In genomic region chr2:22755561-22755960, GRCm38 (mm10) we compare ENCODE assay signal across 15 mouse cellular contexts. TPM values are rescaled to one million over a fixed set of nuclear protein-coding genes. Genes with fewer than 3 reads are reported as not detected.
DNase-seq lines count a peak whose midpoint lies in the region; ATAC-seq and TF ChIP-seq lines count a peak whose summit lies in the region.
"Had no signal": no experiment of that assay in that cellular context is flagged by ENCODE, and none has a peak within 500 bp of the region (broad histone marks: within the 10 kb centered on the region; RNA-seq: fewer than 3 reads in every experiment).

No protein-coding gene starts in this region.

- peak; percentile 56 for ATAC-seq in embryonic facial prominence, embryonic 12.5 days (ENCODE audit: insufficient number of reproducible peaks, insufficient read depth, low FRiP score, low TSS enrichment)
- ATAC-seq in midbrain, embryonic 11.5 days (ENCODE audit: low FRiP score): peak; percentile 46; the same call in 1 of the 2 replicates
- peak; percentile 95 for ATAC-seq in liver, embryonic 11.5 days (replicated peaks; ENCODE audit: low FRiP score)
- ATAC-seq in midbrain, postnatal 0 days (ENCODE audit: low FRiP score): peak; percentile 13; the same call in 1 of the 2 replicates
- no peak for ATAC-seq in lung, postnatal 0 days

- H3K9me3 ChIP-seq in embryonic facial prominence, embryonic 12.5 days: no peaks in the 10 kb centered on the region
- no peaks in the 10 kb centered on the region for H3K9me3 ChIP-seq in embryonic facial prominence, embryonic 10.5 days
- no peaks in the 10 kb centered on the region for H3K9me3 ChIP-seq in midbrain, embryonic 11.5 days (ENCODE audit: control insufficient read depth, low read length)
- H3K9me3 ChIP-seq in midbrain, embryonic 10.5 days (replicated peaks): no peaks in the 10 kb centered on the region
- no peaks in the 10 kb centered on the region for H3K9me3 ChIP-seq in liver, embryonic 11.5 days (ENCODE audit: control insufficient read depth, low read length)
- no peaks in the 10 kb centered on the region for H3K9me3 ChIP-seq in midbrain, postnatal 0 days (ENCODE audit: low read length)
- H3K9me3 ChIP-seq in lung, postnatal 0 days (ENCODE audit: low read length): no peaks in the 10 kb centered on the region
- H3K9me3 ChIP-seq: megakaryocyte, embryonic 14.5 days had no signal

- TF ChIP-seq EP300 in lung, postnatal 0 days (IDR thresholded peaks at IDR 0.05): no peak

- no peaks in the 10 kb centered on the region for H3K4me1 ChIP-seq in embryonic facial prominence, embryonic 12.5 days
- H3K4me1 ChIP-seq in embryonic facial prominence, embryonic 10.5 days: no peaks in the 10 kb centered on the region
- no peaks in the 10 kb centered on the region for H3K4me1 ChIP-seq in midbrain, embryonic 11.5 days (ENCODE audit: control insufficient read depth, insufficient read depth, low read length)
- no peaks in the 10 kb centered on the region for H3K4me1 ChIP-seq in midbrain, embryonic 10.5 days
- no peaks in the 10 kb centered on the region for H3K4me1 ChIP-seq in liver, embryonic 11.5 days (replicated peaks; ENCODE audit: control insufficient read depth, insufficient read depth, low read length)
- no peaks in the 10 kb centered on the region for H3K4me1 ChIP-seq in midbrain, postnatal 0 days (ENCODE audit: insufficient read depth, low read length)
- H3K4me1 ChIP-seq in lung, postnatal 0 days (ENCODE audit: insufficient read depth, low read depth, low read length): no peaks in the 10 kb centered on the region

- H3K27ac ChIP-seq in embryonic facial prominence, embryonic 12.5 days: no peak overlapping the region
- H3K27ac ChIP-seq in embryonic facial prominence, embryonic 10.5 days (replicated peaks): no peak overlapping the region
- H3K27ac ChIP-seq in midbrain, embryonic 11.5 days (ENCODE audit: low read depth, low read length): no peak overlapping the region
- no peak overlapping the region for H3K27ac ChIP-seq in midbrain, embryonic 10.5 days (replicated peaks)
- H3K27ac ChIP-seq in liver, embryonic 11.5 days (ENCODE audit: low read depth, low read length): no peak overlapping the region
- no peak overlapping the region for H3K27ac ChIP-seq in midbrain, postnatal 0 days (ENCODE audit: low read depth, low read length)
- H3K27ac ChIP-seq in lung, postnatal 0 days (ENCODE audit: low read length): no peak overlapping the region

- H3K4me2 ChIP-seq in embryonic facial prominence, embryonic 12.5 days (replicated peaks): no peak overlapping the region
- H3K4me2 ChIP-seq in midbrain, embryonic 11.5 days: no peak overlapping the region
- H3K4me2 ChIP-seq in liver, embryonic 11.5 days: no peak overlapping the region
- H3K4me2 ChIP-seq in midbrain, postnatal 0 days (ENCODE audit: low read depth, low read length, poor library complexity, severe bottlenecking): no peak overlapping the region
- no peak overlapping the region for H3K4me2 ChIP-seq in lung, postnatal 0 days (replicated peaks; ENCODE audit: low read depth, low read length)

- no peaks in the 10 kb centered on the region for H3K27me3 ChIP-seq in embryonic facial prominence, embryonic 12.5 days
- H3K27me3 ChIP-seq in embryonic facial prominence, embryonic 10.5 days (replicated peaks; ENCODE audit: low read depth, poor library complexity, severe bottlenecking): no peaks in the 10 kb centered on the region
- H3K27me3 ChIP-seq in midbrain, embryonic 11.5 days (ENCODE audit: control insufficient read depth, insufficient read depth, low read length): no peaks in the 10 kb centered on the region
- H3K27me3 ChIP-seq in midbrain, embryonic 10.5 days (ENCODE audit: low read depth, poor library complexity, severe bottlenecking): no peaks in the 10 kb centered on the region
- no peaks in the 10 kb centered on the region for H3K27me3 ChIP-seq in liver, embryonic 11.5 days (replicated peaks; ENCODE audit: control insufficient read depth, insufficient read depth, low read length)
- no peaks in the 10 kb centered on the region for H3K27me3 ChIP-seq in midbrain, postnatal 0 days (ENCODE audit: insufficient read depth, low read length)
- no peaks in the 10 kb centered on the region for H3K27me3 ChIP-seq in lung, postnatal 0 days (replicated peaks; ENCODE audit: insufficient read depth, low read length)
- H3K27me3 ChIP-seq: CH12.LX; megakaryocyte, embryonic 14.5 days had no signal

- H3K9ac ChIP-seq in embryonic facial prominence, embryonic 12.5 days: no peak overlapping the region
- no peak overlapping the region for H3K9ac ChIP-seq in midbrain, embryonic 11.5 days (ENCODE audit: low read length)
- H3K9ac ChIP-seq in liver, embryonic 11.5 days (ENCODE audit: low read depth, low read length): no peak overlapping the region
- no peak overlapping the region for H3K9ac ChIP-seq in midbrain, postnatal 0 days (replicated peaks; ENCODE audit: low read length, poor library complexity, severe bottlenecking)
- no peak overlapping the region for H3K9ac ChIP-seq in lung, postnatal 0 days (replicated peaks; ENCODE audit: low read depth)

- 82% methylated on average over 6 of the region's 6 CpGs for WGBS in embryonic facial prominence, embryonic 12.5 days
- 87% methylated on average over 6 of the region's 6 CpGs for WGBS in embryonic facial prominence, embryonic 10.5 days
- 79% methylated on average over 6 of the region's 6 CpGs for WGBS in midbrain, embryonic 11.5 days
- WGBS in midbrain, embryonic 10.5 days: 84% methylated on average over 6 of the region's 6 CpGs
- WGBS in liver, embryonic 11.5 days: 66% methylated on average over 6 of the region's 6 CpGs
- WGBS in midbrain, postnatal 0 days: 88% methylated on average over 6 of the region's 6 CpGs
- 72% methylated on average over 6 of the region's 6 CpGs for WGBS in lung, postnatal 0 days

- no peak for TF ChIP-seq CTCF in midbrain, postnatal 0 days (IDR thresholded peaks at IDR 0.05)
- TF ChIP-seq CTCF in lung, postnatal 0 days (IDR thresholded peaks at IDR 0.05): no peak

- H3K4me3 ChIP-seq in embryonic facial prominence, embryonic 12.5 days: no peak overlapping the region
- no peak overlapping the region for H3K4me3 ChIP-seq in embryonic facial prominence, embryonic 10.5 days
- H3K4me3 ChIP-seq in midbrain, embryonic 11.5 days (ENCODE audit: low read depth, low read length): no peak overlapping the region
- H3K4me3 ChIP-seq in midbrain, embryonic 10.5 days: no peak overlapping the region
- H3K4me3 ChIP-seq in liver, embryonic 11.5 days (ENCODE audit: low read depth, low read length): no peak overlapping the region
- H3K4me3 ChIP-seq in midbrain, postnatal 0 days (ENCODE audit: low read depth, low read length): no peak overlapping the region
- no peak overlapping the region for H3K4me3 ChIP-seq in lung, postnatal 0 days (ENCODE audit: low read depth, low read length)
- H3K4me3 ChIP-seq: megakaryocyte, embryonic 14.5 days had no signal

- DNase-seq in embryonic facial prominence, embryonic 10.5 days (ENCODE audit: low spot score): no peak
- DNase-seq in midbrain, embryonic 11.5 days (ENCODE audit: low spot score, missing footprints): no peak
- DNase-seq in midbrain, embryonic 10.5 days (ENCODE audit: low spot score): no peak
- DNase-seq in liver, embryonic 11.5 days (ENCODE audit: low spot score): no peak
- DNase-seq in midbrain, postnatal 0 days (ENCODE audit: low spot score): no peak
- DNase-seq in lung, postnatal 0 days (ENCODE audit: low spot score): no peak
- DNase-seq in right cerebral cortex, adult 18-20 months: no peak
- DNase-seq: cerebellum, adult 2 months; embryo, embryonic 11 days; heart, adult 18-20 months; kidney, adult 8-10 months; lung, adult 18-20 months had no signal

- no peaks in the 10 kb centered on the region for H3K36me3 ChIP-seq in embryonic facial prominence, embryonic 12.5 days
- H3K36me3 ChIP-seq in embryonic facial prominence, embryonic 10.5 days (replicated peaks): no peaks in the 10 kb centered on the region
- H3K36me3 ChIP-seq in midbrain, embryonic 11.5 days (ENCODE audit: control insufficient read depth, insufficient read depth, low read length): no peaks in the 10 kb centered on the region
- no peaks in the 10 kb centered on the region for H3K36me3 ChIP-seq in midbrain, embryonic 10.5 days
- no peaks in the 10 kb centered on the region for H3K36me3 ChIP-seq in liver, embryonic 11.5 days (ENCODE audit: control insufficient read depth, insufficient read depth, low read length)
- H3K36me3 ChIP-seq in midbrain, postnatal 0 days (ENCODE audit: insufficient read depth, low read length): no peaks in the 10 kb centered on the region
- H3K36me3 ChIP-seq in lung, postnatal 0 days (ENCODE audit: insufficient read depth, low read length): no peaks in the 10 kb centered on the region

RNA-seq across cellular contexts. Expression of gene Apbb1ip, which starts 18.3 kb away (rescaled TPM):
- 1.4 and 1.9 TPM in 2 replicates for polyA plus RNA-seq in embryonic facial prominence, embryonic 12.5 days (2016; fragmentation: Nextera tagmentation; extraction: Ambion mirVana)
- polyA plus RNA-seq in embryonic facial prominence, embryonic 10.5 days (2016; fragmentation: Nextera tagmentation; extraction: Ambion mirVana): 1.6 and 1.8 TPM in 2 replicates
- 0.55 and 0.75 TPM in 2 replicates for polyA plus RNA-seq in midbrain, embryonic 11.5 days (2014; fragmentation: Nextera tagmentation; extraction: Ambion mirVana)
- polyA plus RNA-seq in midbrain, embryonic 10.5 days (2016; fragmentation: Nextera tagmentation; extraction: Ambion mirVana): 0.84 and 1.1 TPM in 2 replicates
- 9.1 and 12.0 TPM in 2 replicates for polyA plus RNA-seq in liver, embryonic 11.5 days (2014; fragmentation: Nextera tagmentation; extraction: Ambion mirVana)
- total RNA-seq in midbrain, postnatal 0 days (2014; rRNA removed): 1.0 and 1.1 TPM in 2 replicates
- polyA plus RNA-seq in midbrain, postnatal 0 days (2015; fragmentation: Nextera tagmentation; extraction: Ambion mirVana): 1.4 and 1.7 TPM in 2 replicates
- polyA plus RNA-seq in lung, postnatal 0 days (2015; fragmentation: Nextera tagmentation; extraction: Ambion mirVana): 5.3 and 5.5 TPM in 2 replicates
